Mouse (Mus musculus) right cerebral cortex, postnatal 36 days (tissue): ENCODE measurements around the gene Ctsh.

Experiments used
- DNase-seq, 2 experiments: peaks; one replicate each; pipeline ENCODE4 v3.0.0; 2022; ENCODE audit warnings: low spot score in 2 of 2, mixed read lengths in 1 of 2

Gene Ctsh

DNA sequence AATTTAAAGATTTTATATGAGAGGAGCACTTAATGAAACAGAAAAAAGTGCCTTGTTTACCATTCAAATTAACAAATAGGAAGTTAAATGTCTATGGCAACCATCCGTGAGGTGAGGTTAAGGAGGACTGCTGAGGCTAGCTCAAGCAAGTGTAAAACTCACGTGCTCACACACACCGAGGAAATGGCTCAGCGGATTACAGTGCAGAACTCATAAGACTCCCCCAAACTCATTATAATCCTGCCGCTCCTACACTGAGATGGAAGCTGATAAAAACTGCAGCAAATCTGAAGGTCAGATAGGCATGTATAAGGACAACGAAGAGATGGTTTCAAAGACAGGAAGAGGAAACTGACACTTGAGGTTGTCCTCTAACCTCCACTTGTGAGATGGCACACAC lies 55.4 kb downstream of the Ctsh start:
- no peak for DNase-seq

GRCm38 (mm10) chr9:90113151-90113550 lies 59.2 kb downstream of the Ctsh start:
- DNase-seq: no peak

DNA sequence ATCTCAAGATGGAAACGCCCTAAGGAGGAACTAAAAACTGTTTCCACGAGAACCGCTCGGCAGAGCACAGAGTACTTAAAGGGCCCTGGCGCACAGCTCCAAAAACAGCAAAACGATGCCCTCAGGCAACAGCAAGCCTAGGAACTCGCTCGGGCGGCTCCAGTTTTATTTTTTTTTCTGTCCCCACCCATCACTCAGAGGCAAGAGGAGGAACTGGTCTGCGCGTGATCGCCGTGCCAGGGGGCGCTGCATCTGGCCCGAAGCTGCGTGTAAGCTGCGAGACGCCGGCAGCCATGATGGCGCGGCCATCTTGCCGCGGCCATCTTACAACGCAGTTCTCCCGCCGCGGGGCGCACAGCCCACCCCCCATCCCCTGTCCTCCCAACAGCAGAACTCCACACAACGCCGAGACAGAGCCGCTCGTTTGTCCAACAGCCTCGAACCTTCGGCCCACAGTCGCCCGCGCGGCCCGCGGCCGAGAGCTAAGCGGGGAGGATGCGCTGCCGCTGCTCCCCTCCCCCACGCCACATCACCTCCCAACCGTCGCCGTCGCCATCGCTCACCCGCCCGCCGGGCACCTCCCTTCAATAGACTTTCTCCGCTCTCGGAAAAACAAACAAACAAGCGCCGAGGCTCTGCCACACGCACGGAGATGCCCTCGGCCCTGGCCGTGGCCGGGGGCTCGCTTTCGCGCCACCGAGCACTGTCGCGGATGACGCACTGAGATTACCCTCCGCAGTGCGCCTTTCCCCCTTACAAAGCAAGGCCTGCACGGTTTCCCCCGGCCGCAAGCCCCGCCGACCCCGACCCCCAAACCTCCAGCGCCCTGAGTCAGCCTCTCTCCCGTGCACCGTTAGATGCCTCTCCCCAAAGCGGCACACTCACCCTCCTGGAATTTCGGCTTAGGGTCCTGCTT lies 60.0 kb downstream of the Ctsh start:
- peak; percentile 90 to 92 for DNase-seq

DNA sequence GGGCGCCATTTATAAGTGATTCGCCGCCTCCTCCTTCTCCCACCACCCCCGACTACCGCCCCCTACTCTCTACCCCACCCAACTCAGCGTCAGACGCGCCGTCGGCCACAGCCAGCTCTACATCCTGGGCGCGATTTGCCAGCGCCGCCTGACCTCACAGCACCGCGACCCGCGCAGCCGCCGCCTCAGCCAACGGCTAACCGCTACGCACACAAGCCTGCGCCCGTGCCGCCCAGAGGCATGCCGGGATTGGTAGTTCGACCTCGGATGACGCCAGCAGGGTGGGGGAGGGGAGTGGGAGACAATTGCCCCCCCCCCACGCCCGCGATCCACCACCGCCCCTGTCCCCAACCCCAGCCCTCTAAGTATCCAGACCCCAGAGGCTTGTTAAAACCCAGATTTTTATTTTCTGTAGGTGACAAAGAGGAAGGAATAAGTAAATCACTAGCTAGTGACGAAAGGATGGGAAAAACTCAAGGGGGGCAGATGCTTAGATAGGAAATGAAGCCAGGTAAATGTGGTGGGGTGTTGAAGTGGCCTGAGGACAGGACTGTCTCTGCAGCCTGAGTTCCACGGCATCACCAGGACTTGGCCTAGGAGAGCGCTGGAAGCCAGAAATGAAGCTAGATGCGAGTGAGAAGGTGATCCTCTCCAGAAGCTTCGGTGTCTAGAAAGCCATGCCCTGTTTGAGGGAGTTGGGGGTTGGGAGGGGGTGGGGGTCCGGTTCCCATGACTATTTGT lies 60.8 kb downstream of the Ctsh start, which contains the start of gene Morf4l1:
Gene Morf4l1, minus strand, starts transcription at position 208 of the 741 bp plus-strand sequence.
- DNase-seq: peak; percentile 98

DNA sequence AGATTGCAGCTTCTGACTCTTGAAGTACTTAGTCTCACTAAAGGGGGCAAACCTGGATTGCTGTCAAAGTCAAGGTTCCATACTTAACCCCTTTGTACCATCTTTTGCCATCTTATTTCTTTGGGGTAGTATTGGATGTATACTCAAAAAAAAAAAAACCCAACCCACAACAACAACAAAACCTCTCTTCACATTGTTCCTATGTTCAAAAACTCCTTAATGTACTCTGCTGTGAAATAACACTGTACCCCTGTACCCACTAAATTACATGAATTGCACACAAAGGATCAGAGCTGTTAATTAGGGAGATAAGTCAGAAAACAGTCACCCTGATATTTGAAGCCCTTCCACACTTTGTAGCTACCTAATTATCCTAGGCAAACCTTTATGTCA lies 61.4 kb downstream of the Ctsh start:
- no peak for DNase-seq

DNA sequence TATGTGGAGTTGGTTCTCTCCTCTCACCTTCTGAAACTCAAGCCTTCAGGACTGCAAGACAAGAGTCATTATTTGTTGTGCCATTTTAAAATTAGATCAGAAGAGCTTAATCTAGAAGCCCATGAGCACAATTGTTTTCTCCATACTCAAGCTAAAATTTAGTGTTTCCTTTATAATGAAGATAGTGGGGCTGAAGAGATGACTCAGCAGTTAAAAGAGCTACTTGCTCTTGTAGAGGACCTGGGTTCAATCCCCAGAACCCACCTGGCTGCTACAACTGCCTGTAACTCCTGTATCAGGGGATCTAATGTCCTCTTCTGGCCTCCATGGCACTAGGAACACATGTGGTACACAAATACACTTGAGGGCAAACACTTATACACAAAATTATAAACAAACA lies 63.3 kb downstream of the Ctsh start:
- no peak for DNase-seq

DNA sequence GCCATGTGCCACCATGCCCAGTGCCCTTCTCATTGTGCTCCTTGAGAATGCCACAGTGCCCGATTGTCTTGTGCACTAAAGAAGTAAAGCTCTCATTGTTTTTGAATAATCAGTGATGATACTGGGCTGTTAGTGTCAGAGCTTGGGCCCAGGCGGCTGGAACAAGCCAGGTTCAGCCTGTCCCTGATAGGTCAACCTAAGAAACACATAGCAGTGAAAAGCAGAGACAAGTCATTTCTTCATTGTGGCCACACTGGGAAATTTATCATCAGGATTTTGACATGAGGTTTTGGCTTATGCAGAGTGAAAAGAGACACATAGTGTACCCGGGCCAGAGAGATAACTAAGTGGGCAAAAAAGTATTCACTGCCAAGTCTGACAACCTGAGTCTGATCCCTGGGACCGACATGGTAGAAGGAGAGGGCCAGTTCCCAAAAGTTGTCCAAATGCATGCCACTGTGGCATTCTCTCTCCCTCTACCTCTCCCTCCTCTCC lies 68.3 kb downstream of the Ctsh start:
- DNase-seq: no peak

- no peak for DNase-seq
These were observed 70.4 kb downstream of the Ctsh start for GRCm38 (mm10) chr9:90124156-90124872.

DNA sequence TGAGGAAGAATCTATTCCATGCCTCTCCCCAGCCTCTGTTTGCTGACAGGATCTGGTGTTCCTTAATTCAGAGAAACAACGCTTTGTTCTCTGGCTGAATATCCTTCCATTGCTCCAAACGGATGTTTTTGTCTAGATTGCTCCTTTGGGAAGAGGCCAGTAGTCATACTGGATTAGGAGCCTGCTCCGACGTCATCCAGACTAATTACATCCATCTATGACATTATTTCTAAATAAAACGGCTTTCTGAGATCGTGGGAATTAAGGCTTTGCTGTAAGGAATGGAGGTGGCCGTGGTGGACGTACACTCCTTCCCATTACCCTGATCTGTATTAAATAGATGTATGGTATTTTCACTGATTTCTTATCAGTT lies 70.9 kb downstream of the Ctsh start:
- DNase-seq: no peak
